Mouse (Mus musculus): ENCODE results near the gene Mettl7a2. TPM values are rescaled to one million over a fixed set of nuclear protein-coding genes. Genes with fewer than 3 reads are reported as not detected.

Mettl7a2 gene
- polyA plus RNA-seq, 2 experiments: 0.08 TPM; not detected in 1

GRCm38 (mm10) chr15:100402347-100402746 is 49.3 kb downstream of the Mettl7a2 start:
- H3K4me2 ChIP-seq (replicated peaks; ENCODE audit: low read depth, low read length, severe bottlenecking): no peak overlapping the region
- no peaks in the 10 kb centered on the region for H3K4me1 ChIP-seq (ENCODE audit: control insufficient read depth, insufficient read depth, low read length)
- no peak for ATAC-seq (ENCODE audit: low FRiP score, low read depth)
- no peak for DNase-seq (ENCODE audit: low spot score)
- peaks cover 87% of the 10 kb centered on the region for H3K36me3 ChIP-seq (ENCODE audit: control insufficient read depth, insufficient read depth, low read length)
- H3K27me3 ChIP-seq (ENCODE audit: control insufficient read depth, insufficient read depth, low read length): no peaks in the 10 kb centered on the region
- no peaks in the 10 kb centered on the region for H3K9me3 ChIP-seq (ENCODE audit: control insufficient read depth, low read length)
- WGBS: 92% methylated on average over 14 of the region's 14 CpGs
- no peak overlapping the region for H3K27ac ChIP-seq (replicated peaks; ENCODE audit: low read depth, low read length)
- H3K9ac ChIP-seq (ENCODE audit: low read depth, low read length, severe bottlenecking): no peak overlapping the region
- no peak overlapping the region for H3K4me3 ChIP-seq (replicated peaks; ENCODE audit: low read length)
- TF ChIP-seq POLR2A (IDR thresholded peaks at IDR 0.05; ENCODE audit: borderline replicate concordance, extremely low read depth, insufficient read depth, insufficient read length): no peak

GRCm38 (mm10) chr15:100402798-100403197 is 49.8 kb downstream of the Mettl7a2 start:
- H3K27me3 ChIP-seq (ENCODE audit: control insufficient read depth, insufficient read depth, low read length): no peaks in the 10 kb centered on the region
- no peaks in the 10 kb centered on the region for H3K9me3 ChIP-seq (ENCODE audit: control insufficient read depth, low read length)
- H3K36me3 ChIP-seq (ENCODE audit: control insufficient read depth, insufficient read depth, low read length): peaks cover 87% of the 10 kb centered on the region
- 76% methylated on average over 4 of the region's 4 CpGs for WGBS
- no peak overlapping the region for H3K9ac ChIP-seq (ENCODE audit: low read depth, low read length, severe bottlenecking)
- DNase-seq (ENCODE audit: low spot score) (no peak), ATAC-seq (ENCODE audit: low FRiP score, low read depth) (no peak)
- H3K4me2 ChIP-seq (replicated peaks; ENCODE audit: low read depth, low read length, severe bottlenecking): no peak overlapping the region
- no peaks in the 10 kb centered on the region for H3K4me1 ChIP-seq (ENCODE audit: control insufficient read depth, insufficient read depth, low read length)
- TF ChIP-seq POLR2A (IDR thresholded peaks at IDR 0.05; ENCODE audit: borderline replicate concordance, extremely low read depth, insufficient read depth, insufficient read length): no peak
- no peak overlapping the region for H3K27ac ChIP-seq (replicated peaks; ENCODE audit: low read depth, low read length)
- H3K4me3 ChIP-seq (replicated peaks; ENCODE audit: low read length): no peak overlapping the region

- Histone ChIP-seq H3K4me2 (replicated peaks; ENCODE audit: low read depth, low read length, severe bottlenecking) (no peak overlapping the region), H3K27ac (replicated peaks; ENCODE audit: low read depth, low read length) (no peak overlapping the region), H3K9ac (ENCODE audit: low read depth, low read length, severe bottlenecking) (no peak overlapping the region), H3K4me3 (replicated peaks; ENCODE audit: low read length) (no peak overlapping the region), H3K36me3 (ENCODE audit: control insufficient read depth, insufficient read depth, low read length) (peaks cover 86% of the 10 kb centered on the region), H3K4me1 (ENCODE audit: control insufficient read depth, insufficient read depth, low read length) (no peaks in the 10 kb centered on the region), H3K9me3 (ENCODE audit: control insufficient read depth, low read length) (no peaks in the 10 kb centered on the region), H3K27me3 (ENCODE audit: control insufficient read depth, insufficient read depth, low read length) (no peaks in the 10 kb centered on the region)
- TF ChIP-seq POLR2A (IDR thresholded peaks at IDR 0.05; ENCODE audit: borderline replicate concordance, extremely low read depth, insufficient read depth, insufficient read length): no peak
- WGBS: 96% methylated on average over 16 of the region's 16 CpGs
- no peak for ATAC-seq (ENCODE audit: low FRiP score, low read depth)
- no peak for DNase-seq (ENCODE audit: low spot score)
Measured at GRCm38 (mm10) chr15:100403318-100404000, 50.5 kb downstream of the Mettl7a2 start.

- DNase-seq (ENCODE audit: low spot score) (no peak), ATAC-seq (ENCODE audit: low FRiP score, low read depth) (no peak)
- Histone ChIP-seq H3K4me1 (ENCODE audit: control insufficient read depth, insufficient read depth, low read length) (no peaks in the 10 kb centered on the region), H3K36me3 (ENCODE audit: control insufficient read depth, insufficient read depth, low read length) (peaks cover 80% of the 10 kb centered on the region), H3K27me3 (ENCODE audit: control insufficient read depth, insufficient read depth, low read length) (no peaks in the 10 kb centered on the region), H3K9me3 (ENCODE audit: control insufficient read depth, low read length) (no peaks in the 10 kb centered on the region), H3K4me3 (replicated peaks; ENCODE audit: low read length) (no peak overlapping the region), H3K9ac (ENCODE audit: low read depth, low read length, severe bottlenecking) (no peak overlapping the region), H3K4me2 (replicated peaks; ENCODE audit: low read depth, low read length, severe bottlenecking) (no peak overlapping the region), H3K27ac (replicated peaks; ENCODE audit: low read depth, low read length) (no peak overlapping the region)
- no peak for TF ChIP-seq POLR2A (IDR thresholded peaks at IDR 0.05; ENCODE audit: borderline replicate concordance, extremely low read depth, insufficient read depth, insufficient read length)
- WGBS: 86% methylated on average over 5 of the region's 5 CpGs
Measured at GRCm38 (mm10) chr15:100406088-100406487, 53.1 kb downstream of the Mettl7a2 start.

- Histone ChIP-seq H3K27ac (replicated peaks; ENCODE audit: low read depth, low read length) (no peak overlapping the region), H3K4me2 (replicated peaks; ENCODE audit: low read depth, low read length, severe bottlenecking) (no peak overlapping the region), H3K9me3 (ENCODE audit: control insufficient read depth, low read length) (no peaks in the 10 kb centered on the region), H3K36me3 (ENCODE audit: control insufficient read depth, insufficient read depth, low read length) (peaks cover 42% of the 10 kb centered on the region), H3K4me1 (ENCODE audit: control insufficient read depth, insufficient read depth, low read length) (no peaks in the 10 kb centered on the region), H3K27me3 (ENCODE audit: control insufficient read depth, insufficient read depth, low read length) (no peaks in the 10 kb centered on the region), H3K4me3 (replicated peaks; ENCODE audit: low read length) (no peak overlapping the region), H3K9ac (ENCODE audit: low read depth, low read length, severe bottlenecking) (no peak overlapping the region)
- no peak for TF ChIP-seq POLR2A (IDR thresholded peaks at IDR 0.05; ENCODE audit: borderline replicate concordance, extremely low read depth, insufficient read depth, insufficient read length)
- no peak for DNase-seq (ENCODE audit: low spot score)
- 58% methylated on average over 14 of the region's 14 CpGs for WGBS
- ATAC-seq (ENCODE audit: low FRiP score, low read depth): no peak
Measured at GRCm38 (mm10) chr15:100410918-100411672, 58.1 kb downstream of the Mettl7a2 start.

Other genes starting within 250 kb of the Mettl7a2 start
- gene Atf1, start 125.4 kb upstream of the Mettl7a2 start, polyA plus RNA-seq (2012; rRNA removed): 44.2 and 49.4 TPM in 2 replicates
- gene Atf1, start 125.4 kb upstream of the Mettl7a2 start, polyA plus RNA-seq (2014; fragmentation: Nextera tagmentation; extraction: Ambion mirVana): 32.8 and 43.1 TPM in 2 replicates
- not detected in 2 replicates for gene Tmprss12, start 72.4 kb upstream of the Mettl7a2 start, polyA plus RNA-seq (2012; rRNA removed)
- not detected in 2 replicates for gene Tmprss12, start 72.4 kb upstream of the Mettl7a2 start, polyA plus RNA-seq (2014; fragmentation: Nextera tagmentation; extraction: Ambion mirVana)
- gene Mettl7a1, start 49.1 kb upstream of the Mettl7a2 start, polyA plus RNA-seq (2012; rRNA removed): 12.2 and 14.9 TPM in 2 replicates
- gene Mettl7a1, start 49.1 kb upstream of the Mettl7a2 start, polyA plus RNA-seq (2014; fragmentation: Nextera tagmentation; extraction: Ambion mirVana): 3.0 and 4.1 TPM in 2 replicates
- 0.55 and 0.60 TPM in 2 replicates for gene Mettl7a3, start 18.3 kb upstream of the Mettl7a2 start, polyA plus RNA-seq (2012; rRNA removed)
- 0.64 and 0.70 TPM in 2 replicates for gene Mettl7a3, start 18.3 kb upstream of the Mettl7a2 start, polyA plus RNA-seq (2014; fragmentation: Nextera tagmentation; extraction: Ambion mirVana)
- gene Methig1, start 51 bp upstream of the Mettl7a2 start, polyA plus RNA-seq (2012; rRNA removed): 0.05 TPM in 1 of 2 replicates, not detected in the other
- not detected in 2 replicates for gene Methig1, start 51 bp upstream of the Mettl7a2 start, polyA plus RNA-seq (2014; fragmentation: Nextera tagmentation; extraction: Ambion mirVana)
- gene Higd1c, start 11.3 kb downstream of the Mettl7a2 start, polyA plus RNA-seq (2012; rRNA removed): not detected in 2 replicates
- gene Higd1c, start 11.3 kb downstream of the Mettl7a2 start, polyA plus RNA-seq (2014; fragmentation: Nextera tagmentation; extraction: Ambion mirVana): not detected in 2 replicates
- 0.03 and 0.04 TPM in 2 replicates for gene Gm5475, start 68.9 kb downstream of the Mettl7a2 start, polyA plus RNA-seq (2012; rRNA removed)
- 0.12 TPM in 1 of 2 replicates, not detected in the other for gene Gm5475, start 68.9 kb downstream of the Mettl7a2 start, polyA plus RNA-seq (2014; fragmentation: Nextera tagmentation; extraction: Ambion mirVana)
- 30.3 and 41.1 TPM in 2 replicates for gene Slc11a2, start 71.9 kb downstream of the Mettl7a2 start, polyA plus RNA-seq (2012; rRNA removed)
- gene Slc11a2, start 71.9 kb downstream of the Mettl7a2 start, polyA plus RNA-seq (2014; fragmentation: Nextera tagmentation; extraction: Ambion mirVana): 20.4 TPM in 2 replicates
- gene Letmd1, start 115.8 kb downstream of the Mettl7a2 start, polyA plus RNA-seq (2012; rRNA removed): 62.4 and 72.0 TPM in 2 replicates
- gene Letmd1, start 115.8 kb downstream of the Mettl7a2 start, polyA plus RNA-seq (2014; fragmentation: Nextera tagmentation; extraction: Ambion mirVana): 27.9 and 29.8 TPM in 2 replicates
- gene Csrnp2, start 142.3 kb downstream of the Mettl7a2 start, polyA plus RNA-seq (2012; rRNA removed): 14.6 and 17.9 TPM in 2 replicates
- 18.2 and 20.8 TPM in 2 replicates for gene Csrnp2, start 142.3 kb downstream of the Mettl7a2 start, polyA plus RNA-seq (2014; fragmentation: Nextera tagmentation; extraction: Ambion mirVana)
- gene Tfcp2, start 198.8 kb downstream of the Mettl7a2 start, polyA plus RNA-seq (2012; rRNA removed): 30.1 and 30.5 TPM in 2 replicates
- gene Tfcp2, start 198.8 kb downstream of the Mettl7a2 start, polyA plus RNA-seq (2014; fragmentation: Nextera tagmentation; extraction: Ambion mirVana): 23.2 and 26.1 TPM in 2 replicates
- gene Pou6f1, start 246.8 kb downstream of the Mettl7a2 start, polyA plus RNA-seq (2012; rRNA removed): 24.9 and 32.4 TPM in 2 replicates
- 9.8 and 13.5 TPM in 2 replicates for gene Pou6f1, start 246.8 kb downstream of the Mettl7a2 start, polyA plus RNA-seq (2014; fragmentation: Nextera tagmentation; extraction: Ambion mirVana)